Mouse (Mus musculus) thymus, adult 2 months (tissue): ENCODE data around the gene Stk10. TPM values are rescaled to one million over a fixed set of nuclear protein-coding genes. Genes with fewer than 3 reads are reported as not detected.
A peak's percentile ranks its signal among the peaks of the same experiment; 100 is the strongest.

Experiments
- DNase-seq: peaks from one replicate; pipeline ENCODE4 v3.0.0; 2021
- H3K27ac ChIP-seq: fragments of 200-500 bp; 2 replicates; pipeline ENCODE4 v1.5.1; 2012; ENCODE audit warnings: low read length, control low read depth; ENCODE audit not compliant: control insufficient read depth, insufficient read depth
- H3K27me3 ChIP-seq: fragments of 200-500 bp; 2 replicates; pipeline ENCODE4 v1.6.1; 2012; ENCODE audit warnings: mild to moderate bottlenecking, low read length, moderate library complexity, mixed read lengths; ENCODE audit not compliant: control insufficient read depth, insufficient read depth
- H3K36me3 ChIP-seq: fragments of 200-500 bp; 2 replicates; pipeline ENCODE4 v1.6.1; 2012; ENCODE audit warnings: mild to moderate bottlenecking, low read length, moderate library complexity; ENCODE audit not compliant: control insufficient read depth, insufficient read depth
- H3K4me1 ChIP-seq: fragments of 200-500 bp; replicated peaks from 2 replicates; pipeline ENCODE4 v1.6.1; 2012; ENCODE audit warnings: low read length; ENCODE audit not compliant: control insufficient read depth, insufficient read depth
- H3K4me3 ChIP-seq: fragments of 200-500 bp; 2 replicates; pipeline ENCODE4 v1.5.1; 2012; ENCODE audit warnings: mild to moderate bottlenecking, low read length, control low read depth, moderate library complexity; ENCODE audit not compliant: control insufficient read depth, insufficient read depth
- CTCF ChIP-seq: fragments of 200-500 bp; IDR thresholded peaks from 2 replicates; pipeline ENCODE4 v1.5.1; 2012; ENCODE audit warnings: mild to moderate bottlenecking, control low read depth, low read length, moderate library complexity, borderline replicate concordance; ENCODE audit not compliant: control insufficient read depth, poor library complexity, insufficient read depth; ENCODE audit errors: extremely low read depth
- POLR2A ChIP-seq: fragments of 200-500 bp; IDR thresholded peaks from 2 replicates; pipeline ENCODE4 v1.6.1; 2012; ENCODE audit warnings: mild to moderate bottlenecking, low read length, control low read depth, moderate library complexity; ENCODE audit not compliant: control insufficient read depth, poor library complexity, insufficient read depth; ENCODE audit errors: extremely low read depth
- whole genome bisulfite sequencing: fragments of 180-500 bp; shearing (Covaris S2); methylation state at CpG from one replicate; pipeline ENCODE4 v1.1.7; 2018; 5-methylcytosine and 5-hydroxymethylcytosine counted together
- polyA plus RNA-seq: library from polyadenylated mRNA; depleted of rRNA; stranded (reverse); fragments of >200 nt; gene quantifications from 2 replicates; pipeline ENCODE4 v1.2.3, GENCODE M21; 2012

The Stk10 gene
- polyA plus RNA-seq, 1 experiment, result 50.3 TPM

DNA sequence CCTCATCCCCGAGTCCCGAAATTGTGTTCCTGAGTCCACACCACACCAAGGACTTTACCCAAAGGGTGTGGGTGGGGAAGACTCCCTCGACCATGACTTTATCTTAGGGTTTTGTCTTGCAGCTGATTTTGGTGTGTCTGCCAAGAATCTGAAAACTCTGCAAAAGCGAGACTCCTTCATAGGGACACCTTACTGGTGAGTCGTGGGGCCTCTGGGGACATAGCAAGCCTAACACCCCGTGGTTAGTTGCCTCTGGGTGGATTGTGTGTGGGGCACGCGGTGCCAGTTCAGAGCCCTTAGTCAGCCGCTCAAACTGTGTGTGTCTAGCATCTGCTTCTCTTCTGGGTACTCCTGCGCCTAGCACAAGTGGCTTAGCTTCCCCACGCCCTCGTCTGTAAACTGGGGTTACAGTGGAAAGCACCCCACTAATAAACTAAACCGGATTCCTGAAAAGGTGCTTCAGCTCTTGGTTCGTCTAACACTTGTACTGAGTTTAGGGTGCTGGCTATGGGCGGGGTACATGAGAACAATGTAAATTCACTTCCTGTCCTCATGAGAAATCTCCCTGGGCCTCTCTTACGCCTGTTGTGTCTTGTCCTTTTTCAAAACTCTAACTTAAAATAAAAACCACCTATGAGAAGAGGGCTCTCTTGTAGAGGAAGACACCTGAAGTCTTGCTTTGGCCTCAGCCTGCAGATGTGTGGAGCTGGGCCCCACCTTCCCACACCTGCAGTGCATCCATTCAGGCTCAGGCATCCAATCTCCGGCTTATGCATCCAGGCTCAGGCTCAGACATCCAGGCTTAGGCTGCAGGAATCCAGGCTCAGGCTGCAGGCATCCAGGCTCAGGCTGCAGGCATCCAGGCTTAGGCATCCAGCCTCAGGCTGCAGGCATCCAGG is 54.3 kb downstream of the Stk10 start:
- no peaks in the 10 kb centered on the region; the same call in 1 of the 2 replicates for H3K36me3 ChIP-seq
- H3K27me3 ChIP-seq, result no peaks in the 10 kb centered on the region
- DNase-seq, result no peak
- peak overlapping the region; percentile 48 for H3K27ac ChIP-seq
- H3K4me3 ChIP-seq, result no peak overlapping the region
- TF ChIP-seq CTCF (0 out of 2 replicates have a peak, but pooled peaks have one; percentile 18), POLR2A (no peak)
- peaks cover 25% of the 10 kb centered on the region for H3K4me1 ChIP-seq
- 71% methylated on average over 17 of the region's 17 CpGs for WGBS

GRCm38 (mm10) chr11:32588090-32588891 is 55.2 kb downstream of the Stk10 start:
- no peaks in the 10 kb centered on the region; the same call in 1 of the 2 replicates for H3K36me3 ChIP-seq
- no peaks in the 10 kb centered on the region for H3K27me3 ChIP-seq
- H3K27ac ChIP-seq, result peak overlapping the region; percentile 40; the same call in 1 of the 2 replicates
- WGBS, result 50% methylated on average over 15 of the region's 15 CpGs
- H3K4me3 ChIP-seq, result no peak overlapping the region
- H3K4me1 ChIP-seq, result peaks cover 18% of the 10 kb centered on the region
- TF ChIP-seq POLR2A (no peak), CTCF (peak; percentile 98)
- peak; percentile 87 for DNase-seq

- peaks cover 16% of the 10 kb centered on the region for H3K4me1 ChIP-seq
- no peak for DNase-seq
- no peak overlapping the region for H3K27ac ChIP-seq
- H3K36me3 ChIP-seq, result peaks cover under 1% of the 10 kb centered on the region; the same call in 1 of the 2 replicates
- no peak overlapping the region for H3K4me3 ChIP-seq
- TF ChIP-seq CTCF, result no peak
- TF ChIP-seq POLR2A, result no peak
- H3K27me3 ChIP-seq, result no peaks in the 10 kb centered on the region
- WGBS, result 95% methylated on average over 11 of the region's 11 CpGs
Observed at GRCm38 (mm10) chr11:32588892-32589172, 55.7 kb downstream of the Stk10 start.

DNA sequence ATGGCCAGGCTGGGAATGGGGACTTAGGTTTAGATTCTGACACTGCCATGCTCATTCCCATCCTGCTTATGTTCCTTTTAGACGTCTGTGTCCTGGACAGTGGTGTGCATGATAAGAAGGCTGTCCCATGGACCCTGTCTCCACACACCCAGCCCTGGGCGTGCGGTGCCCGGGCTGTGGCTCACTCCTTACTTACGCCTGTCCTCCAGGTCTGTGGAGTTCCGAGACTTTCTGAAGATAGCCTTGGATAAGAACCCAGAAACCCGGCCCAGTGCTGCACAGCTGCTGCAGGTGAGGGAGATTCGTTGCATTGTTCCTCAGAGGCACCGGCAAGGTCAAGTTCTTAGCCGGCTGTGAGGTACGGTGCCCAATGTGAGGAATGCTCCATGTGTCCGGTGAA is 56.1 kb downstream of the Stk10 start:
- TF ChIP-seq CTCF, result no peak
- TF ChIP-seq POLR2A, result no peak
- H3K36me3 ChIP-seq, result peaks cover 3% of the 10 kb centered on the region; the same call in 1 of the 2 replicates
- no peak overlapping the region for H3K27ac ChIP-seq
- no peak overlapping the region for H3K4me3 ChIP-seq
- 98% methylated on average over 12 of the region's 12 CpGs for WGBS
- peaks cover 16% of the 10 kb centered on the region for H3K4me1 ChIP-seq
- H3K27me3 ChIP-seq, result no peaks in the 10 kb centered on the region
- no peak for DNase-seq

DNA sequence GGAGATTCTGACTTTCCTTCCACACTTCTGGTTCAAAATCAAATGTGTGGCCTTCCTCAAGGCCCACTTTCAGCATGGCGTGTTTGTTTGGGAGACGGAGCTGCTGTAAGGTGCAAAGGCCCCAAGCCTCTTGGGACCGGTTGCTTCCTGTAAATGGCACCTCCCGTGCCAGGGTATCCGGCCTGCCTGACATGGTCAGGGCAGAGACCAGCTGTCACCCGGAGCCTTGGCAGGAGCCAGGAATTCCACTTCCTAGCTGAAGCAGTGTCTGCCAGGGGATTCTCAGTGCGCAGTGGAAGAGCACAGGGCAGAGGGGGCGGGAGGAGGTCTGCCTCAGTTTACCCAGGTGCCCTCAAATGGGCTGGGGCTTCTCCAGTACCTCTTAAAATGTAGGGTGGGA is 56.7 kb downstream of the Stk10 start:
- H3K27ac ChIP-seq, result no peak overlapping the region
- no peak overlapping the region for H3K4me3 ChIP-seq
- 97% methylated on average over 8 of the region's 8 CpGs for WGBS
- TF ChIP-seq CTCF (no peak), POLR2A (no peak)
- H3K4me1 ChIP-seq, result peaks cover 13% of the 10 kb centered on the region
- H3K27me3 ChIP-seq, result no peaks in the 10 kb centered on the region
- no peak for DNase-seq
- H3K36me3 ChIP-seq, result peaks cover 3% of the 10 kb centered on the region; the same call in 1 of the 2 replicates

DNA sequence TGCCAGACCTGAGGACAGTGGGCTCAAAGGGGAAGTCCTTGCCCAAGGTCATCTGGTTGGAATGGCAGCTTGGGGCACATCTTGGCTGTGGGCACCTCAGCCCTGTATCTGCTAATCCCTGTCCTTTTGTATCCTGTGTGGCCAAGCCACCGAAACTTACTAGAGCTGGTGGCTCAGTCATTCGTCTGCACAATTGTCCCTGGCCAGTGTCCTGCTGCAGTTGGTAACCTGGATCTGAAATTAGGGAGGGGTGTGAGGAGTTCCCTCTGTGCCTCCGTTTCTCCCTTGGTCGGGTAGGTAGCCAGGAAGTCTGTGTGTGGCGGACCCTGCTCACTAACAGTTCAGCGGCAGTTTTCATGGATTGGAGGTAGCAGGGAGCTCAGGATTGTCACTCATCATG is 57.1 kb downstream of the Stk10 start:
- H3K36me3 ChIP-seq, result peaks cover 3% of the 10 kb centered on the region; the same call in 1 of the 2 replicates
- peaks cover 13% of the 10 kb centered on the region for H3K4me1 ChIP-seq
- 98% methylated on average over 6 of the region's 6 CpGs for WGBS
- H3K27ac ChIP-seq, result no peak overlapping the region
- no peak overlapping the region for H3K4me3 ChIP-seq
- TF ChIP-seq POLR2A (no peak), CTCF (no peak)
- no peaks in the 10 kb centered on the region for H3K27me3 ChIP-seq
- DNase-seq, result no peak
